Mouse (Mus musculus) splenic B cell, adult 2 months (primary cell): ENCODE results near the gene Letm1.

Experiments used
- DNase-seq: peaks from one replicate; pipeline ENCODE4 v3.0.0-alpha.2; 2011; ENCODE audit warnings: low read depth, low spot score
- H3K27me3 ChIP-seq: 2 replicates; pipeline ENCODE4 v1.6.1; 2012; ENCODE audit warnings: mild to moderate bottlenecking, low read length, moderate library complexity, mixed read lengths; ENCODE audit not compliant: control insufficient read depth, poor library complexity, insufficient read depth, severe bottlenecking
- H3K36me3 ChIP-seq: 2 replicates; pipeline ENCODE4 v1.6.1; 2012; ENCODE audit warnings: mild to moderate bottlenecking, low read length, moderate library complexity, mixed read lengths; ENCODE audit not compliant: control insufficient read depth, poor library complexity, insufficient read depth, severe bottlenecking

Letm1 gene

DNA sequence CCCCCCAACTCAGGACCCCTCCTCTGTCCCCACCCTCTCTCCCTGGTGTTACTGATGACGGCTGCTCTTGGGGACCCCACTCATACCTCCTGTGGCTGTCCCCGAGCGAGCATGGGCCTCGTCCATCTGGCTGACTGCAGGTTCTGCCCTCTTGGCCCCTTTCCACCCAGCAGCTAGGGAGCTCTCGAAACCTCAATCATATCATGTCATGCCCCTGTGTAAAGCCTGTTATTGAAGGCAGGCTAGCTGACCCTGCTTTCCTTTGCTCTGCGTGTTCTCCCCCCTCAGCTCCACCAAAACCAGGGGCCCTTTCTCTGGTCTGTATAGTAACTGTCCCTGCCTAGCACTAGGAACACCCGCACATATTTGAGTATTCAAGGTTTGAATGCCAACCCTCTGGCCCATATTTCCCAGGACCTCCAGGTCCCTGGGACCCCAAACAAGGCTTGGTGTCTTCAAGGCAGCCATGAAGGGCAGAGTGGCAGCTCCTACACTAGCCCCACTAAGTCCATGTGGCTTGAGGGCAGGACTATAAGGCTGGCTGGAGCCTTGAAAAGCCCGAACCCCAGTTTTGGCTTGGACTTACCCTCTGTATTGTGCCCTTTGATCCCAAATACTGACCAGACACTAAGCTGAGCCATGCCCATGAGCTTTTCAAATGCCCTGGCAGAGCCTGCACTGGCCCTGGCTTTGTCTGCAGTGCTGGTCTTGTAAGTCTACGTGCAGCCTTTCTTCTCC is 76.8 kb downstream of the Letm1 start:
- no peak for DNase-seq
- Histone ChIP-seq H3K27me3 (no peaks in the 10 kb centered on the region), H3K36me3 (no peaks in the 10 kb centered on the region)

DNA sequence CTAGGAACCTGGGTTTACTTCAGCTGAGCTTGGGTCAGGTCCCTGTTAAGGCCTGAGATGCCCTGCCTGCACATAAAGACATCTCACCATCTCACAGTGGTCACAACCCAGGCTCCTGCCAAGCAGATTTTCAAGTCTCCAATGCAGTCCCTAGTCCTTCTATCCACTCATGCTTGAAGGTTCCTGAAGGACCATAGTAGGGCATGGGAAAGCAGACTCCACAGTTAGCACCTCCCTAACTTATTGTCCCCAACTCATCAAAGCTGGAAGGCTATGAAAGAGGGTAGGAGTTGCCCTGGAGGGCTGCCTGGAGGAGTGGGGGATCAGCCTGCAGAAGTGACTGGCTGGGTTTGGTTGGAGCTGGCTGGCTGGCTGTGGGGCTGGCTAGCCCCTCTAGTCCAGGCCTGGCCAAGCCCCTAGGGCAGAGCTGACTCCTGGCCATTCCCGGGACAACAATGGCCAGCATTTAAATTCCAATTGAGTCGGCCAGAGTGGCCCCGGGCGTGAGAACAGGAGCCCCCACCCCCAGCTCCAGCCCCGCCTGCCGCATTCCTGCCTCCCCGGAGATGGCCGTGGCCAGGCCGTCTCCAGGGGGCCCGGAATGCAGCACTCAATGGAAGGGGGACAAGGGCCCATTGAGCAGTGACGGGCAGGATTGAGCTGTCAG is 77.5 kb downstream of the Letm1 start:
- no peaks in the 10 kb centered on the region for H3K36me3 ChIP-seq
- no peaks in the 10 kb centered on the region for H3K27me3 ChIP-seq
- DNase-seq, result no peak

DNA sequence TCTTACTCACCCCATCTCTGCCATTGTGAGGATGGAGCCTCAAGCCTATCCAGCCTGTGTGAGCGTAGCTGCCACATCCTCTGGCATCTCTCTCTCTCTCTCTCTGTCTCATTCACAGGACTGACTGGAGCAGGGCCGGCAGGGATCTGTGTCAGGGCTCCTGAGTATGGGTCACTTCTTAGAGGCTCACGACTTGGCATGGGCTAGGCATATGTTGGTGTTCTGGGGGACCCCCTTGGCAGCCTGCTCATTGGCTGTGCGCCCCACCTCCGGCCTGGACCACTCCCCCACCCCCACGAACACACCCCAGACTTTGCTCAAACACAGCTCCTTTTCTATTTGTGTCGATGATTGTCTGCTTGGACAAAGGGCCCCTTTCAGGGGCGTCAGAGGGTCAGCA is 78.6 kb downstream of the Letm1 start:
- Histone ChIP-seq H3K27me3 (no peaks in the 10 kb centered on the region), H3K36me3 (no peaks in the 10 kb centered on the region)
- no peak for DNase-seq

DNA sequence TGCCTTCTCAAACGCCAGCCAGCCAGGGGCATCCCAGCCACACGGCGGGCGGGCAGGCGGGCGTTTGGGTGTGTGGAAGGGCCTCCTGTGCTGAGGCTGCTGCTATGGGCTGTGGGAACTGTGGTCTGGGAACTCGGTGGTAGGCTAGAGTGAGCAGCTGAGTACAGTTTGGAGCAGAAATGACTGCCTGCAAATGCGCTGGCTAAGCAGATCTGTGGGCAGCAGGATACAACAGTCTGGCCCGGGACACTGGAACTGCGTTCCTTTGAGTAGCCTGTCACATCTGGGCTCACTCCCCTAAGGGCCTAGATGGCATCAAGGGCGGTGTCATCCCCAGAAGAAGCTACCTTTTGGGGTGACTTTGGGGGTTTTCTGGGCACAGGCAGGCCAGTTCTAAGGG is 80.8 kb downstream of the Letm1 start:
- Histone ChIP-seq H3K27me3 (no peaks in the 10 kb centered on the region), H3K36me3 (no peaks in the 10 kb centered on the region)
- no peak for DNase-seq

DNA sequence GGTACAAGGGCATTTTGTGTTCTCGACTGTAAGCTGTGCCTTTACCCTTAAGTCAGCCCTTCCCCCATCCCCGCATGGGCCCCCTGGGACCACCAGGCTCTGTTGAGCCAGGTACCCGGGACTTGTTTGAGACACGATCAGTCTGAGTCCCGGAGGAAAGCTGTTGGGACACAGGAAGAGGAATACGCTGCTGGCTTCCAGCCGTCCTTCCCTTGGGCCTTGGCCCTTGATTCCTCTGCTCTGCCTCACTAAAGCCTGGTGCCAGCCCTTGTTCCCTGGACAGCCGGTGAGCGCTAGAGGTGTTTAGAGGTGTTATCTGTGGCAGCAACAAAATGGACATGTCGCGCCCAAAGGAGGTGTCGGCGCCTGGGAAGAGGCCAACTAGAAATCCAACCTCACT is 82.6 kb downstream of the Letm1 start:
- DNase-seq, result no peak
- no peaks in the 10 kb centered on the region for H3K27me3 ChIP-seq
- H3K36me3 ChIP-seq, result no peaks in the 10 kb centered on the region

DNA sequence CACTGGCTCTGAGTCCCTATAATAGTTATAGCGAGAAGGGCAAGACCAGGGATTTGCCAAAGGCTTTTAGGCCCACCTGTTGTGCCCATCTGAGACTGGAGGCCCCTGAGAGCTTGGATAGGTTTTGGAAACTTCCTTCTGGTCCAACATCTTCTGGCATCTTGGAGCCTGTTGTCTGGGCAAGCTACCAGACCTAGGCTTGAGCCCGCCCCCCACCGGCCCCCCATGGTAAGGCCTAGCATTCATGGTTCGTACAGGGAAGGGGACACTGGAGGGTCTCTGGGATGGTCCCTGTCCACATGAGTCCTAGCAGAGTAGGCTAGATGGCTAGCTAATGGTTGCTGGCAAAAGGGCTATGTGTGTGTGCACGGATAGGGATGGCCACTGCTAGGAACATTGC is 83.9 kb downstream of the Letm1 start:
- Histone ChIP-seq H3K36me3 (no peaks in the 10 kb centered on the region), H3K27me3 (no peaks in the 10 kb centered on the region)
- DNase-seq, result no peak

DNA sequence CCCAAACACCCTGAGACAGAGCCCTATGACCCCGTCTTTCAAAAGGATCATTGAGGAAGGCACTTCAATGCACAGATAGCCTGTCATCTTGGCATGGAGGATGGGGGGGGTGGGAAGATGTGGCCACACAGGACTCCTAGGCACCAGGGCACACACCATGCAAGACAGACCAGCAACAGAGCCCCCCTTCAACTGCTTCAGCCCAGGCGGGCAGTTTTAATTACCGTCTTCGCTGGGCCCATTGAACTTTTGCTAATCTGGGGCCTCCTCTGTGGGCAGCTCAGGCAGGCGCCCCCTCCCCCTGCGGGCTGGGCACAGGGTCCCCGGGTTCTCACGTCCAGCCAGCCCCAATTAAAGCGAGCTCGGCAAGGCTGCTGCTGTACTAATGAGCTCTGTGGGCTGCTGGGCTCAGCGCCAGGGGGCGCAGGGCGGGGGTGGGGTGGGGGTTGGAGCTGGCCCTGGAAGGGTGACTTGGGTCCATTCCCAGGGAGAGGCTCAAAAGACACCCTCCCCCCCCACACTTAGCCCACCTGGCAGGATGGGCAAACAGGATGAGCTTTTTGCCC is 84.6 kb downstream of the Letm1 start:
- no peaks in the 10 kb centered on the region for H3K36me3 ChIP-seq
- H3K27me3 ChIP-seq, result no peaks in the 10 kb centered on the region
- DNase-seq, result no peak

DNA sequence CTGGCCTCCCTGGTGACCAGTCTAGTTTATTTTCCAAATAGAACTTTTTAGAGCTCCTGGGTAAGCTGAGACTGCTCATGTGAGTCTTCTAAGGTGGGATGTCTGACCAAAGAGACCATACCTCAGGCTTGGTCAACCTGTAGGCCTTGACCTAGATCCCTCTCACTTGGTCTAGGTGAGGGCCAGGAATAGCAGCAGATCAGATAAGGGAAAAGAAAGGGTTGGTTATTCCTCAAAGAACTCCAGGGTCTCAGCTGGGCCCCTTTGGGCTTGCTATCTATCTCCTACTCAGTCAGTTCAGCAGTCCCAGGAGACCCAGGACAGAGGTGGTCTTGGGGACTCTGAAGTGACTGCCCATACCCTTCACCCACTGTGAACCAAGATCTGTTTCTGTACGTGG is 85.1 kb downstream of the Letm1 start:
- H3K27me3 ChIP-seq, result no peaks in the 10 kb centered on the region
- H3K36me3 ChIP-seq, result no peaks in the 10 kb centered on the region
- DNase-seq, result no peak

DNA sequence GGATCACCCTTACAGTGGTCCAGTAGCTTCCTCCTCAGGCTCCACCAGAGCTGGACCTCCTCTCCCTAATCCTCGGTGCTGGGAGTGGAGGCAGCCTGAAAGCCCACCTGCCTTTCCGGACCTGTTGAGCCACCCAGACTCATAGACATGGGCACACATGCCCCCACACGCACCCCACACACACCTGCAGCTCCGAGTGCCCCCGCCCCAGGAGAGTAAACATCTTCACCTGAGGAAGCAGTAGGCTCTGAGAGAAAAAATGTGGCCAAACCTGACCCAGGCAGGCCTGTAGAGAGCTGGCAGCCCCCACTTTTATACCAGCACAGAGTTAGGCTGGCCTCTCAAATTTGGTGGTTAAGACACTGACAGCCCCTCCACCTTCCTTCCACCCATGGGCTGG is 86.2 kb downstream of the Letm1 start:
- Histone ChIP-seq H3K36me3 (no peaks in the 10 kb centered on the region), H3K27me3 (no peaks in the 10 kb centered on the region)
- DNase-seq, result no peak

DNA sequence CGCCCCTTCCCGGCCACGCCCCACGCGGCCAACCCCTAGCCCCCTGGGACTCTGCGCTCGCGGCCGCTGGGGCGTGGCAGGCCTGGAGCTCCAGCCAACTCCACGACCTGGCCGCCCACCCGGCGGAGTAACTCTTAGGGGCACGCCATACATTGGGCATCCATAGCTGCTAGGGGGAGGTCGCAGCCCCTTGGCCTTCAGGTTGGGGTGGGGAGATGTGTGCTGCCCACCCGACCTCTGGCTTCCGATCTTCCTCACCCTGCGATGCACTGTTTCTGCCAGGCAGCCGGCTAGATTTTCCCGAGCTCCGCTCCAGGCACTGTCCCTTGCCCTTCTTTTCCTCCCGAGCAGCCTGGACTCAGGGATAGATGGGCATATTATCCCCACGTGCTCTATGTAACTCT is 86.9 kb downstream of the Letm1 start:
- Histone ChIP-seq H3K27me3 (no peaks in the 10 kb centered on the region), H3K36me3 (no peaks in the 10 kb centered on the region)
- DNase-seq, result no peak

DNA sequence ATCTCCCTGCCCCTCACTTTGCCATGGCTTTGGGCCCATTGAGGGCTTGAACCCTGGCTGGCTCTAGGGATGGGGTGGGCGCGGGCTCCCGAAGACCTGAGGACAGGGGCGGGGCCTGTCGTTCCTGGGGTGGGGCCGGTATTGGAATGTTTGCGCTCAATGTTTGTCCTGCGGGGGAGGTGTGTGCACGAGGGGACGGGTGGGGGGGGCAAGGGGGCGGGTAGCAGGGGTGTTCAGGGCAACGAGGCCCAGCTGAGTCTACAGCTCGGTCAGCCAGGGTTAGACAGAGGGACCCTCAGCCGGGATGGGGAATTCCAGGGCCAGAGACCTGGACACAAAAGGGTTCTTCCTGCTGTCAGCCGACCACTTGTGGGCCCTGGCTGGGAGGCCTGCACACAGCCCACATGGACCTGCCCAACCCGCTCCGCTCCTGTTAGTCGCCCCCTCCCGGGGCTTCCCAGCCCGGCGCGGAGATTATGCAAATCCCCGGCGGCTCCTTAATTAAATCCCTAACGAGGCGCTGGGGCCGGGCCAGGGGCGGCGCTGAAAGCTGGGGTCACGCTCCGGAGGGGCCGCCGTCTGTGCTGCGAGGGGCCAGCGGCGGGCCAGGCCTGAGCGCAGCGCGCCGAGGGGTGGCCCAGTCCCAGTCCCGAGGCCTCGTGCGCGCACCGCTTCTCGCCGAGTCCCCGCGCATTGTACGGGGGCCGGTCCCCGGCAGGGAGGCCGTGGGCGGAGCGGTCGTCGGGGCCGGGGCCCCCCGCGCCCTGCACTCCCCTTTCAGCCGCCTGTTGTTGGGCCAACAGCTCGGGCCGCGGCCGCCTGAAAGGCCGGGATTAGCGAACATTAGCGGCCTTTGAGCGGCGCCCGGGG is 87.5 kb downstream of the Letm1 start:
- H3K36me3 ChIP-seq, result no peaks in the 10 kb centered on the region
- DNase-seq, result no peak
- H3K27me3 ChIP-seq, result no peaks in the 10 kb centered on the region

DNA sequence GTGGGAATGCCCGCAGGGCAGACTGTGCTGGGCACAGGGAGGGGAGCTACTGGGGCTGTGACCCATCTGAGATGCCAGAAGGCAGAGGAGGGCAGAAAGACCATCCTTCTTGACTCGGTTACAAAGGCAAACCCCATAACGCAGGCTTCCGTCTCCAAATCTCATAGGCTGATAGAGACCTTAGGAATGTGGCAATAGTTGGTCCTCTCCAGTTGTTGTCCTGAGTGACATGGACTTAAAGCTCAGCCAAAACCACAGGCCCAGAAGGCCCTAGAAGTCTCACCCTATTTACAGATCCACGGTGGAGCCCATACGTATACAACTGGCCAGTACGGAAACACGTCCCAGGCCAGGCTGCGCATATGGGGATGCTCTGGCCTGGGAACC is 88.2 kb downstream of the Letm1 start:
- no peaks in the 10 kb centered on the region for H3K36me3 ChIP-seq
- no peak for DNase-seq

DNA sequence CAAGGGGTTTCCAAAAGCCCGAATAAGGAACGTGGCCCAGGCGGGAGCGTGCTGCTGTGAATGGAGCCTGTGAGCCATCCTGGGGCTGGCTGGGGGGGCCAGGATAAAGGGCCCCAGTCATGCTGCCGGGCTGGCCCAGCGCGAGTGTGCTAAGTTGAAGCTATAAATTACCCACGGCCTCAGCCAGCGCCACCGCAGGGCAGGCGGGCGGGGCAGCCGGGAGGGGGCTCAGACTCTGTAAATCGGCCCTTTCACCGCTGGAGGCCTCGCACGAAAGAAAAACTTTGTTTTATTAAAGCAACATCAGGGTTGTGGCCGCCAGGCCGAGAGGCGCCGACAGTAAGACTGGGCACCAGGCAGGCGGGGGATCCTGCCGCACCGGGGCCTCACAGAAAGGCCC is 90.2 kb downstream of the Letm1 start:
- Histone ChIP-seq H3K36me3 (no peaks in the 10 kb centered on the region), H3K27me3 (no peaks in the 10 kb centered on the region)
- DNase-seq, result no peak

More for the DNA sequence above, 88.2 kb downstream of the Letm1 start:
- H3K27me3 ChIP-seq, result no peaks in the 10 kb centered on the region

DNA sequence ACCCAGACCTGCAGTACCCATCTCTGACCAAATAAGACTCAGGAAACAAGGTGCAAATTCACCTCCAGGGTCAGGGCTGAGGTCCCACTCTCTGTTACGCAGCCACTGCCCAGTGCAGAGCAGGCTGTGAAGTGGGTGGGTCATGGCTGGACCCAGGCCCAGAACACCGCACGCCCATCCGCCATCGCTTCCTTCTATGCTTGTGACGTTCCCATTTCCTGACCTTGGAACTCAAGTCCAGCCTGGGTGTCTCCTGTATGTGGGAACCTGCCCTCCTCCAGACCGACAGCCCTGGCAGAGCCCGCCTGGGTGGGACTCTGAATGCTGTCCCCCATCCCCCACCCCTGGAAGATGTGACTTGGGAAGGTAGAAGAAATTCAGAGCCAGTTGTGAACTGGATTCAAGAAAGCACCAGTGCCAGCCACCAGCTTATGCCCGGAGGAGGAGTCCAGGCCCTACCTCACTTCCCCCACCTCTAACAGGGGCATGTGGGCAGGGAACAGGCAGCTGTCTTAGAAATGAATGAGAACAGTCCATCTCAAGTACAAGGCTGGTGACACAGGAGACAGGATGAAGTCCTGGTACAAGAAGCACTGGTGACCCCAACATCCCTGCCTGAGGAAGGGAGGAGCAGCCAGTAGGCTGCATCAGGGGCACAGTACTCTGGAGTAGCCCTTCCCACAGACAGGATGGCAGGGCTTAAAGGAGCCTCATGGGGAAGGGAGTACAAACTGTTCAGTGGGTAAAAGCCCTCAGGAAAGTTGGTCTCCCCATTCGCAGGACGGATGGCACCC is 92.6 kb downstream of the Letm1 start:
- no peaks in the 10 kb centered on the region for H3K27me3 ChIP-seq
- no peaks in the 10 kb centered on the region for H3K36me3 ChIP-seq
- DNase-seq, result no peak
